Mouse (Mus musculus): ENCODE data around the gene Gpr174. TPM values are rescaled to one million over a fixed set of nuclear protein-coding genes. Genes with fewer than 3 reads are reported as not detected.
"Not testable (repeated sequence)": the region's sequence is repeated elsewhere in the genome, so short reads cannot be mapped to it uniquely, and the experiment has no call there.

Gene Gpr174
- total RNA-seq (2021), result under 1 TPM; 0.14 to 0.18 TPM

- intact Hi-C loops (cut with DNase I), result no loop called here
- no peak for DNase-seq (ENCODE audit: low spot score)
Observed at GRCm38 (mm10) chrX:107255486-107256227, at the start of gene Gpr174. Gene Gpr174 (plus strand): TSS chrX:107255878.

- DNase-seq (ENCODE audit: low spot score), result no peak
- intact Hi-C loops (cut with DNase I), result no loop called here
Observed at GRCm38 (mm10) chrX:107217577-107218090, 38.0 kb upstream of the Gpr174 start.

DNA sequence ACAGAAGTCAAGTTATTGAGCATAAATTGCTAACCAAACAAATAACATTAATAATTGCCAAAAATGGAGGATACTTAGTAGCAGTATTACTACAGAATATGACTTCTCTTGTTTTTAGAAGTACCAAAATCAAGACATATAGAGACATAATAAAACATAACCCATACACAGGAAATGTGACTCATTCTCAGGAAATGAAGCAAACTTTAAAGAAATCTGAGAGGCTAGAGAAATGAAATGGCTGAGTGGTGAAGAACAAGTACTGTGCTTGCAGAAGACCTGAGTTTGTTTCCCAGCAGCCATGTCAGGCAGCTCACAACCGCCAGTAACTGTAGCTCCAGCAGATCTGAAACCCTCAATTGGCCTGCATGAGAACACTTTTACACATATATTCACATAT, 30.8 kb upstream of the Gpr174 start:
- intact Hi-C loops (cut with DNase I), result no loop called here

GRCm38 (mm10) chrX:107231214-107231613, 24.5 kb upstream of the Gpr174 start:
- DNase-seq (ENCODE audit: low spot score), result no peak
- intact Hi-C loops (cut with DNase I), result no loop called here

More for the DNA sequence above, 30.8 kb upstream of the Gpr174 start:
- DNase-seq (ENCODE audit: low spot score), result no peak

GRCm38 (mm10) chrX:107234655-107235054, 21.0 kb upstream of the Gpr174 start:
- no peak for DNase-seq (ENCODE audit: low spot score)
- intact Hi-C loops (cut with DNase I), result no loop called here

DNA sequence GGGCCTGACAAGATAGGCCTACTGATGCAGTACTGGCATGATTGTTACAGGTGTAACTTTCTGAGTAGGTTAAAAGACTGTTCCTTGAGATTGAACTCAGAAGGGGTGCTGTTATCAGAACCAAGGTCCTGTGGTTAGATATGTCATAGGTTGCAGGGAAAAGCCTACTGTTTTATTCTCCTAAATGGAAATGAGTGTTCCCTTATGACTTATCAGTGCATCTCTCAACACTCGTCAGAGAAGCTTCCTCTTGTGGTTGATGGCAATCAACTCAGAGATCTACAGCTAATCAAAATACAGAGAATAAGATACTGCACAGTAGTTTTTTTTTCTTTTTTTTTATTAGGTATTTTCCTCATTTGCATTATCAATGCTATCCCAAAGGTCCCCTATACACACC, 19.2 kb upstream of the Gpr174 start:
- DNase-seq (ENCODE audit: low spot score), result no peak
- intact Hi-C loops (cut with DNase I), result no loop called here

GRCm38 (mm10) chrX:107250390-107250789, 5.3 kb upstream of the Gpr174 start:
- no peak for DNase-seq (ENCODE audit: low spot score)
- intact Hi-C loops (cut with DNase I), result no loop called here

- intact Hi-C loops (cut with DNase I), result no loop called here
Observed at GRCm38 (mm10) chrX:107264619-107265018, 8.9 kb downstream of the Gpr174 start.

GRCm38 (mm10) chrX:107277606-107278005, 21.9 kb downstream of the Gpr174 start:
- intact Hi-C loops (cut with DNase I), result no loop called here

More at GRCm38 (mm10) chrX:107264619-107265018, 8.9 kb downstream of the Gpr174 start:
- no peak for DNase-seq (ENCODE audit: low spot score)

DNA sequence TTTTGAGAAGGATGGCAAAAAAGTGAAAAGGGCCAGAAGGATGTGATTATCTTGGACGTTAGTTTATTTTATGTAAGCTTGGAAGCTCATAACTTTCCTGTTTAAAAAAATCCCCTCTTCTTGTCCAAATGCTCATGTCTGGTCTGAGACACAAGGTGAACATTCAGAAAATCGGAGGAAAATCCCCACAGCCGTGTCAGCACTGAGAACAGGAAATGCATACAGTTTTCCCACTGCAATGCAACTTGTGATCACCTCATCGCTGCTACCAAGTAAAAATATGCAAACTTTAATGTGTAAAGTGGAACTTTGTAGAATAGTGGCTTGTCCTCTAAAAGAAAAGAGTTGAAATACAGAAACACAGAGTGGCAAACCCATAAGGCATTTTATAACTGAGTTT, 28.5 kb downstream of the Gpr174 start:
- DNase-seq (ENCODE audit: low spot score), result no peak
- intact Hi-C loops (cut with DNase I), result no loop called here

More at GRCm38 (mm10) chrX:107277606-107278005, 21.9 kb downstream of the Gpr174 start:
- DNase-seq (ENCODE audit: low spot score), result no peak

GRCm38 (mm10) chrX:107297861-107298260, 42.2 kb downstream of the Gpr174 start:
- DNase-seq (ENCODE audit: low spot score); intact Hi-C loops (cut with DNase I): not testable (repeated sequence)

GRCm38 (mm10) chrX:107298761-107299160, 43.1 kb downstream of the Gpr174 start:
- DNase-seq (ENCODE audit: low spot score), result no peak
- intact Hi-C loops (cut with DNase I), result no loop called here

DNA sequence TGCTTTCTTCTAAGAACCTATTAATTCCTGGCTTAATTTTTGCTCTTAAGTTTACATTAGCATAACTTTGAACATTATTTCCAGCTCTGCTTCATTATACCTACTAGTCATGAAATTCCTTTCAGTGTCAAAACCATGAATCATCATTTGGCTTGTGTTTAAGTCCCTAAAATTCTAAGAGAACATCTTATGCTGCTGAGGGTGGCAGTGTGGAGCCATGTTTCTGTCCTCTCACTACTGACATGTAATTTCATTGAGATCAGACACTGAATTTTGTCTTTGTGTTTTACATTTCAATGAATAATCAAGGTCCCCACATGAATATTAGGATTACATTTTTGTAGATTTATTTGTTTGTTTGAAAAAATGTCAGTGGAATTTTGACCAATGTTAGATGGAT, 50.8 kb downstream of the Gpr174 start:
- intact Hi-C loops (cut with DNase I), result no loop called here
- no peak for DNase-seq (ENCODE audit: low spot score)

DNA sequence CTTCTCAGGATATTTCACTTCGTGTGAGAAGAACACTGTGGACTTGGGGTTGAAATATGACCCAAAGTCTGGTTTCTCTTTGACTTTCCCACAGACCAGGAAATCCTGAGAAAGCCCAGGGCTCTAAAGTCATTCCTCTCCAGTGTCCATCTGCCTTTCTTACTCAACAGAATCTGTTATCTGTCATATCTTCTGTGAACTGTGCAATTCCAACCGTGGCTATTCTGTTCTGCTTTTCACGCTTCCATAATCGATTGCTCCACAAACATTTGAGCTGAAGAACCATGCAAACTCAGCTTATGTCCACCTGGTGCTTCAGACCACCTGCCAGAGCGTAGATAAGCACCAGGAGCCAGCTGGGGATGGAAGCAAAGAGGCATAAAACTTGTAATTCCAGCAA, 56.9 kb downstream of the Gpr174 start:
- intact Hi-C loops (cut with DNase I), result no loop called here
- no peak for DNase-seq (ENCODE audit: low spot score)

GRCm38 (mm10) chrX:107325697-107326381, 70.2 kb downstream of the Gpr174 start:
- DNase-seq (ENCODE audit: low spot score), result no peak
- intact Hi-C loops (cut with DNase I), result no loop called here

DNA sequence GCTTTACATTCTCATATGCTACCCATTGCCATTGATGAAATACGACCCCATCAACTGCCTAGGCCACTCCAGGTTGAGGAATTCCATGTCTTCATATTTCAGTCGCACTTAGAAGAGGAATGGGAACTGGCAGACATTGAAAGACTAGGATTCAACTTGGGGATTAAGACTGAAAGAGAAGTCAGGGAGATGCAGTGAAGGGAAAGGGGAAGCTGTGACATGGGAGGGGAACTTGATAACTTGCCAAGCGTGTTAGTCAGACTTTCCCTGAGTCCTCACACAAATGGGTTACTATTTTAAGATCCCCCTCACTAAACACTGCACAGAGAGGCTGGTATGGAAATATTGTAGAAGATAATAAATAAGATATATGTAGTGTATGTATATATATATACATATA, 74.2 kb downstream of the Gpr174 start:
- no peak for DNase-seq (ENCODE audit: low spot score)
- intact Hi-C loops (cut with DNase I), result no loop called here

DNA sequence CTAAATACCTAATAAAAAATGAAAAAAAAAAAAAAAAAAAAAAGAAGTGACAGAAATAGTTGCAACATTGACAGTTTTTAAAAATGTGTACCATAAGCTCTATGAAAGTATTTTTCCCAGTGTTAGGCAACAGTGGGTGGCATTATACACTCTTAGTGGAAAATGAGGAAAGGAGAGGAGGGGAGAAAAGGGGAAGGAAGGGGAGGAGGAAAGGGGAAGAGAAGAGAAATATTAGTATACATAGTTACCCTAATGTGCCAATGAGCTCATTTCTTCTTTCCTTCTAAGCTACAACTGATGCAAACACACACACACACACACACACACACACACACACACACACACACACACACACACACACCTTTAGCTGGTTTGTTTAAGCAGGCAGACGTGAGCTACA, 80.9 kb downstream of the Gpr174 start:
- DNase-seq (ENCODE audit: low spot score), result no peak
- intact Hi-C loops (cut with DNase I), result no loop called here

DNA sequence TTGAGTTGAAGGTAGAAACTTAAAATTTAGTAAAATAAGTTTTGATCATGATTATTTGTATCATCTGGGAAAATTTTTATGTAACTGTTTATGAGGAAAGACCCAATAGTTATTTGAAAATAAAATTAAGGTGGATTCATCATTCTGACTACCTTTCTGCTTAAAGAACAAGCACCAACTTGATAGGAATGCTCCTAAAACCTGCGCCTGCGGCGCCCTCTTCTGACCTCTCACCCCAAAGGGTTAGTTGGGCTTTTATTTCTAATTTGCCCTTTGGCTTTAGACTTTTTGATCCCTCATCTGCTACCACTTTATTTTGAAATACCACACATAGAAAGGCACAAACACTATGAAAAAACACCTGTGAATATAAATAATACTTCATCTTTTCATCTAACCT, 86.3 kb downstream of the Gpr174 start:
- no peak for DNase-seq (ENCODE audit: low spot score)
- intact Hi-C loops (cut with DNase I), result no loop called here
